Mouse (Mus musculus) layer of hippocampus, postnatal 14 days (tissue): ENCODE data around the gene Apoc4. TPM values are rescaled to one million over a fixed set of nuclear protein-coding genes. Genes with fewer than 3 reads are reported as not detected.
"Not testable (repeated sequence)": the region's sequence is repeated elsewhere in the genome, so short reads cannot be mapped to it uniquely, and the experiment has no call there.

Experiments used
- DNase-seq, 2 experiments: peaks; one replicate each; pipeline ENCODE4 v3.0.0; 2021 to 2022; ENCODE audit warnings: low spot score in 2 of 2, mixed read lengths in 1 of 2
- total RNA-seq, 2 experiments: library from RNA; stranded (reverse); gene quantifications; 2 replicates each; pipeline ENCODE4 v1.2.3; 2021

The Apoc4 gene
- total RNA-seq, 2 experiments from 2014 or later: not detected

GRCm38 (mm10) chr7:19699827-19700148, 18.5 kb upstream of the Apoc4 start:
- DNase-seq: no peak

GRCm38 (mm10) chr7:19698907-19699826, 17.9 kb upstream of the Apoc4 start, which contains the start of gene Apoe:
Apoe (minus strand) TSS chr7:19699188.
- DNase-seq: peak; percentile 65 to 81

DNA sequence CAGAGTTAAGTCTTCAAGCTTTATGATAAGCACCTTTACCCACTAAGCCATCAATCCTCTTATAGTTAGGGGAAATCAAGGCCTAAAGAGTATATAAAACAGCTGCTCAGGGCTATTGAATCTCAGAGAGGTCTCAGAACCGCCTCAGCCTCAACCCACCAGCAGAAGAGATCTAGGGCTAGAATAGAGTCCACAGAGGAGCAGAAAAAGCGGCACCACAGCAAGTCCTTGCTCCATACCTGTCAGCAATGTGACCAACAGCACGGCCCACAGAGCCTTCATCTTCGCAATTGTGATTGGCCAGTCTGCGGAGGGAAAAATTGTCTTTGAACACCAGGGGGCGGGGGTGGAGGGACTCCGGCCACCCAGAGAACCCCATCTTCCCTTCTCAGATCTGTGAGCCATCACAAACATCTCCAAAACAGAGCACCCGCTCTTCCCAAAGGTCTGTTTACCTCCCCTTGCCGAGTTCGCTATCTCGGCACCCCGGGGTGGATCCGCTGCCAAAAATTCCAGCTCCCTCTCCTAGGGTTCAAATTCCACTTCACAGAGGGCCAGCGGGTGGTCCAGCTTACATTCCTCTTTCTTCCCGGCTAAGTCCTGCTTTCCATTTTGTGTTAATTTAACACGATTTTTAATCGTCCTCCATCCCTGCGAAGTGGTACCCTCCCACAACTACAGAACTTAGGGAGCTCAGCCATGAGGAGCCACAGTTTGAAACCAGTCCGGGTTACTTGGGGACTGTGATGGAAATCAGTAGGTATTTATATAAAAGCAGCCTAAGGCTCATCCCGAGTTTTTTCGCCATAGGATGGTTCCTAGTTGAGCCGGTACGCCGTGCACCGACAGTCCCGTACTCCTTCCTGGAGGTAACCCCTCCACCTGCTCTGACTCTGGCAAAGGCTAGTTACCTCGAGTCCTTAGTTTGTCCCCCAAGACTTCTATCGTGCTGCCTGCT, 16.9 kb upstream of the Apoc4 start:
- DNase-seq: no peak

- no peak for DNase-seq
These were observed 15.1 kb upstream of the Apoc4 start for GRCm38 (mm10) chr7:19696336-19696873.

DNA sequence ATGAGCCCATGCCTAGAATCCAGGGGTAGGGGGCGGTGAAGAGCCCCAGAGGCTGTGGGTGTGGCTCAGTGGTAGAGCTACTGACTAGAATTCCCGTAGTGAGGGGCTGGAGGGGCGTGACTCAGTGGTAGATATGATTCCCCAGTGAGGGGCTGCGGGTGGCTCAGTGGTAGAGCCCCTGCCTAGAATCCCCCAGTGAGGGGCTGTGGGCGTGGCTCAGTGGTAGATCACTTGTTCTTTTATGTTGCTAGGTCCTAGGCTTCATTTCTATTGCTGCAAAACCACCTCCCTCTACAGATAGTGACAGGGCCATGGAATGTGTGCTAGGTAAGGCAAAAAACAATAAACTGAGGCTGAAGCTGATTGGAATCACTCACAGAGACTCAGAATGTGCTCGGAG, 14.6 kb upstream of the Apoc4 start:
- no peak for DNase-seq

GRCm38 (mm10) chr7:19695213-19695594, 13.9 kb upstream of the Apoc4 start:
- no peak for DNase-seq

GRCm38 (mm10) chr7:19694336-19695212, 13.3 kb upstream of the Apoc4 start:
- no peak for DNase-seq

DNA sequence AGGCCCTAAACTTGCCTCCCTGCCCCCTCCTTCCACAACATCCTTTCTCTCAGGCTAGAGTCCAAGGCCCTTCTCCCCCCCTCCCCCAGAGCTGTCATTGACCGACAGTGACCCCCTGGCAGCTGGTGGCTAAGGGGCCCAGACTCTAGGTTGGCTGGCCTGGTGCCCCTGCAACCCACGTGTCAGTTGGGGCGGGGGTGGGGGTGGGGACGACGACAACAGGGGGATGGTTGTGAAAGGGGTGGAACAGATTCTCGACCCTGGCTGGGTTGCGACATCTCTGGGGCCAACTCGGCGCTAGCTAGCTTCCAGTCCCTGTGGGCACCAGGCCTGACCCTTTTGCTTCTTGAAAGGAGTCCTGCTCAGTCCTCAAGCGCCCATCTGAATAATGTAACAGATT, 12.1 kb upstream of the Apoc4 start:
- DNase-seq: peak in 1 of 2 experiments; percentile 81

DNA sequence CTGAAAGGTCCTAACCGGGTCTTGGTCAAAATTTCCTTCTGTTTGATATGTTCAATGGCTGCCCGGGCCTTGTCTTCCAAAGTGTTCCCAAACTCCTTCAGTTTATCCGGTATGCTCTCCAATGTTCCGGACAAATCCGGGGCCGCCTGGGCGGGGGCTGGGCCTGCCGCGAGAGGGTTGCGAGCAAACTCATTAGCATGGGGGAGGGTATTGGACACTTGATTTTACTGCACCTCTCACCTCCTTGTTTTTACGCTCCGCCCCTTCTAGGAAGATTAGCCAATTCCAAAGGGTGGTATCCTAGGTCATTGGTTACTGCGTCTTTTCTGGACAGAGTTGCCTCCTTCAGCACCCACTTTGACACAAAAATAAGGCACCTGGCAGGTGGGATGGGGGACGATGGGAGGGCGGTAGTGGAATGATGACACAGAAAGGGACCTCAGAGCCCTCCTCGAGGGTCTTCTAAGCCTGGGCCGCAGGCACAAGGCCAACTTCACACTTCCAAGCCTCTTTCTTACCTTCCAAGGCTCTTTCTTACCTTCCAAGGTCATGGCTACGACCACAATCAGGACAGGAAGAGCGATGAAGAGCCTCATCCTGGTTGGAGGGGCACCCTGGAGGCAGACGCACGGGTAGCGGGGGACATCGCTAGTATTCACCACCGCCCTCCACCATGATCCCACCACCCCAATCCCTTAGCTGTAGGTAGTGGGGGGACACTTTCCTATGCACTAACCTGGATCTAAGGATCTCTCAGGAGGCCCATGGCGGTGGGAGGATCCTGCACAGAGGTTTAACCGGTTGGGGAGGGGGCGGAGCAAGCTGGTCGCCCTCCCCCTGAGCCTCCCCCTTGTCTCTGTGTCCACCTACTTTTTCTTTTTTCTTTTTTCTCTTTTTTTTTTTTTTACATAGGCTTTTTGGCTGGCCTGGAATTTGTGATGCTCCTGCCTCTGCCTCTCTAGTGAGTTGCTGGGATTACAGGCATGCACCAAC, 10.9 kb upstream of the Apoc4 start, which contains the start of gene Apoc1:
Gene Apoc1, minus strand, starts transcription at position 788 of the 993 bp plus-strand sequence.
- no peak for DNase-seq

- DNase-seq: no peak
These were observed 10.2 kb upstream of the Apoc4 start for GRCm38 (mm10) chr7:19691434-19691833.

DNA sequence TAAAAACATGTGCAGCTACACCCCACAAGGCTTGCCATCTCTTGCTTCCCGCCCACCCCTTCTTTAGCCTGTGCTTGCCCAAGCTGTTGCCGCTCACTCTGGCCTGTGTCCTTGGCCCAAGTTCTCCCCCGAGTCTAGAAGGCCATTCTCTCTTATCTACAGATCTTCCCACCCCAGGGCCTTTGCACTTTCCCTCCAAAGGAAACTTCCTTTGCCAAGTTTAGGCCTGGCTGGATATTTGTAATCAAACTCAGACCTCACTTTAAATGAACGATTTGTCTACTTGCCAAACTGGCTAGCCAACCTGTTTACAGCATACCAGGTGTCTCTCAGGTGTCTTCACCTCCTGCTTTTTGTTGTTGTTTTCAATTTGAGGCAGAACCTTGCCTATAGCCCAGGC, 9.6 kb upstream of the Apoc4 start:
- DNase-seq: no peak

DNA sequence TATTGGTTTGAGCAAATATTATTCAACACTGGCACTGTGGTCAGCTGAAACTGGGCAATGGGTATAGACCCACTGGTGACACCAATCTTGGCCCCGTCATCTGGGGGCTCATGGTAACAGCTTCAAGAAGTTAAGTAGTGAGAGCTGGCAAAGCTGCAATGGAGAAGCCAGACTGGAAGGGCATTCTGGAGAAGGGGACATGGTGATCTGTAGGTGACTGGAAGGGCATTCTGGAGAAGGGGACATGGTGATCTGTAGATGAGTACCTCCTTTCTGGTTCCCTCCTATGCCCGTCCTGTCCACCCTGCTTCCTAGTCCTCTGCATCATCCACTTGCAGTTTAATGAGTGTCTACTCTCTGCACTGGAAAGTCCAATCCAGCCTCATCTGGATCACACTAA, 7.3 kb upstream of the Apoc4 start:
- no peak for DNase-seq

DNA sequence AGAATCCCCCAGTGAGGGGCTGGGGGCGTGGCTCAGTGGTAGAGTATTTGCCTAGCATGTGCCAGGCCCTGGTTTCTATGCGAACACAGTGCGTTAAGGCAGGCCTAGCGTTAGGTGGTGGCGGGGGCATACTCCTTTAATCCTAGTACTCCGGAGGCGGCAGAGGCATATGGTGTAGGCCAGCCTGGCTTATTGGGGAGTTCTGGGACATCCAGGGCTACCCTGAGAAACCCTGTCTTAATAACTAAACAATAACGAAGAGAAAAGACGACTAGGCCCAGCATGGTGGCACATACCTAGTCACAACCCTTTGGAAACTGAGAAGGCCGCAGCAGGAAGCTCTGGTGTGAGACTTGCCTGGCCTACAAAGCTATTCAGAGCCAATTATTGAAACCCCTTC, 6.8 kb upstream of the Apoc4 start:
- no peak for DNase-seq

- DNase-seq: not testable (repeated sequence)
These were observed 5.8 kb upstream of the Apoc4 start for GRCm38 (mm10) chr7:19686927-19687583.

- DNase-seq: no peak
These were observed 5.2 kb upstream of the Apoc4 start for GRCm38 (mm10) chr7:19686521-19686920.

DNA sequence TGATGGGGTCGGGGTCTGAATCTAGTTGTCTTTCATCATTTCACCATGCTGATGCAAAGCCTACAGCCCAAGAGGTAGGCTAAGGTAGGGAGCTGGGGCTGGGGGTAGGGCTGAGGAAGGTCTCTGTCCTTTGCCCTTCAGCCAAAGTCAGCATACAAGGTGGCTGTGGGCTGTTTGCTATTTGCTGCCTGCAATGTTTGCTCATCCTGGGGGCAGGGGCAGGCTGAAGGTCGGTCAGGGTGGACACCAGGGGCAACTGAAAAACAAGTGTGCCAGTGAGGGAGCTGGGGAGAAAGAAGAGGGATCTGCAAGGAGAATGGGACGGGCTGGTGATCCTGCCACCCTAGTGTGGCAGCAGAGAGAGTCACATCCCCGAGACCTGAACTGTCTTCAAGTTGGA, 4.1 kb upstream of the Apoc4 start:
- no peak for DNase-seq

GRCm38 (mm10) chr7:19683771-19684201, 2.5 kb upstream of the Apoc4 start:
- DNase-seq: no peak

DNA sequence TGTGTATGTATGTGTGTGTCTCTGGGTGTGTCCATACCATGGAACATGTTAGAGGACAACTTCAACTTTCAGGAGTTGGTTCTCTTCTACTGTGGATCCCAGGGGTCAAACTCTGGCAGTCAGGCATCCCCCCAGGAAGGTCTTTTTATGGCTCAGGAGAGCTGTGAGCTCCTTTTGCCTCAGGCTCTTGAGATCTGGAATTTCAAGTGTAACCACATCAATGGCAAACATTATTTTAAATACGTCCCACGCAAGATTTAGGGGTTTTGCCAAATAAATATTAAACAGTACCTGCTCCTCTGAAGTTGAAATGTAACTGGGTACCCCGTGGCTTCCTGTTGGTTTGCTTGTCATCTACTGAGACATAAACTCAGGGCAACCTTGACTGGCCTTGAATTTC, 1.7 kb upstream of the Apoc4 start:
- DNase-seq: no peak

- no peak for DNase-seq
These were observed 577 bp downstream of the Apoc4 start for GRCm38 (mm10) chr7:19680702-19681101.
